8 mouse cellular contexts compared by ENCODE assay signal in genomic region chr9:56824900-56825299, GRCm38 (mm10). TPM values are rescaled to one million over a fixed set of nuclear protein-coding genes. Genes with fewer than 3 reads are reported as not detected.
DNase-seq lines count a peak whose midpoint lies in the region; ATAC-seq and TF ChIP-seq lines count a peak whose summit lies in the region.

No protein-coding gene starts in this region.

- H3K27ac ChIP-seq in thymus, adult 2 months (ENCODE audit: control insufficient read depth, insufficient read depth, low read length), result no peak overlapping the region
- no peak overlapping the region for H3K27ac ChIP-seq in embryonic facial prominence, embryonic 11.5 days (replicated peaks; ENCODE audit: low read depth, low read length)
- H3K27ac ChIP-seq in midbrain, embryonic 11.5 days (ENCODE audit: low read depth, low read length), result no peak overlapping the region
- H3K27ac ChIP-seq in liver, embryonic 12.5 days, result no peak overlapping the region

- no peak overlapping the region for H3K9ac ChIP-seq in embryonic facial prominence, embryonic 11.5 days (replicated peaks; ENCODE audit: low read length)
- no peak overlapping the region for H3K9ac ChIP-seq in midbrain, embryonic 11.5 days (ENCODE audit: low read length)
- no peak overlapping the region for H3K9ac ChIP-seq in liver, embryonic 12.5 days

- peak; percentile 24 for DNase-seq in gastrocnemius, postnatal 10 days
- DNase-seq in gastrocnemius, postnatal 25 days, result no peak
- DNase-seq in thymus, postnatal 25 days, result peak; percentile 7
- DNase-seq in thymus, adult 2 months, result no peak
- DNase-seq in embryonic facial prominence, embryonic 11.5 days (ENCODE audit: low spot score), result peak; percentile 64
- DNase-seq in midbrain, embryonic 11.5 days (ENCODE audit: low spot score, missing footprints), result peak; percentile 90

- no peak for ATAC-seq in embryonic facial prominence, embryonic 11.5 days (replicated peaks; ENCODE audit: insufficient number of reproducible peaks, low FRiP score, low TSS enrichment, low read depth)
- no peak for ATAC-seq in midbrain, embryonic 11.5 days (ENCODE audit: low FRiP score)
- ATAC-seq in inflammation-experienced regulatory T-cells, adult 6 months, result no peak
- no peak for ATAC-seq in liver, embryonic 12.5 days

- H3K36me3 ChIP-seq in thymus, adult 2 months (ENCODE audit: control insufficient read depth, insufficient read depth, low read length), result no peaks in the 10 kb centered on the region
- H3K36me3 ChIP-seq in embryonic facial prominence, embryonic 11.5 days (replicated peaks; ENCODE audit: control insufficient read depth, insufficient read depth, low read depth, low read length), result no peaks in the 10 kb centered on the region
- no peaks in the 10 kb centered on the region for H3K36me3 ChIP-seq in midbrain, embryonic 11.5 days (ENCODE audit: control insufficient read depth, insufficient read depth, low read length)
- H3K36me3 ChIP-seq in liver, embryonic 12.5 days, result no peaks in the 10 kb centered on the region

- H3K9me3 ChIP-seq in embryonic facial prominence, embryonic 11.5 days (replicated peaks; ENCODE audit: control insufficient read depth, low read length), result no peaks in the 10 kb centered on the region
- H3K9me3 ChIP-seq in midbrain, embryonic 11.5 days (ENCODE audit: control insufficient read depth, low read length), result no peaks in the 10 kb centered on the region
- no peaks in the 10 kb centered on the region for H3K9me3 ChIP-seq in liver, embryonic 12.5 days (replicated peaks)

- no peak for TF ChIP-seq POLR2A in thymus, adult 2 months (IDR thresholded peaks at IDR 0.05; ENCODE audit: control insufficient read depth, extremely low read depth, insufficient read depth, low read length, poor library complexity)

- no peak overlapping the region for H3K4me3 ChIP-seq in thymus, adult 2 months (ENCODE audit: control insufficient read depth, insufficient read depth, low read length)
- H3K4me3 ChIP-seq in embryonic facial prominence, embryonic 11.5 days (ENCODE audit: low read depth, low read length), result no peak overlapping the region
- no peak overlapping the region for H3K4me3 ChIP-seq in midbrain, embryonic 11.5 days (ENCODE audit: low read depth, low read length)
- H3K4me3 ChIP-seq in liver, embryonic 12.5 days, result no peak overlapping the region

- WGBS in thymus, adult 2 months, result 13% methylated on average over 3 of the region's 3 CpGs
- WGBS in embryonic facial prominence, embryonic 11.5 days, result 4% methylated on average over 3 of the region's 3 CpGs
- 12% methylated on average over 3 of the region's 3 CpGs for WGBS in midbrain, embryonic 11.5 days
- WGBS in liver, embryonic 12.5 days (ENCODE audit: insufficient replicate concordance), result 18% methylated on average over 3 of the region's 3 CpGs

- no peak for TF ChIP-seq CTCF in thymus, adult 2 months (IDR thresholded peaks at IDR 0.05; ENCODE audit: borderline replicate concordance, control insufficient read depth, extremely low read depth, insufficient read depth, low read length, poor library complexity)

- H3K4me1 ChIP-seq in thymus, adult 2 months (replicated peaks; ENCODE audit: control insufficient read depth, insufficient read depth, low read length), result no peaks in the 10 kb centered on the region
- peaks cover 4% of the 10 kb centered on the region for H3K4me1 ChIP-seq in embryonic facial prominence, embryonic 11.5 days (ENCODE audit: control insufficient read depth, insufficient read depth, low read length)
- H3K4me1 ChIP-seq in midbrain, embryonic 11.5 days (ENCODE audit: control insufficient read depth, insufficient read depth, low read length), result peaks cover 10% of the 10 kb centered on the region
- H3K4me1 ChIP-seq in liver, embryonic 12.5 days, result no peaks in the 10 kb centered on the region

- H3K27me3 ChIP-seq in thymus, adult 2 months (ENCODE audit: control insufficient read depth, insufficient read depth, low read length), result peaks cover 4% of the 10 kb centered on the region; the same call in 1 of the 2 replicates
- no peaks in the 10 kb centered on the region for H3K27me3 ChIP-seq in embryonic facial prominence, embryonic 11.5 days (ENCODE audit: control insufficient read depth, insufficient read depth, low read length)
- H3K27me3 ChIP-seq in midbrain, embryonic 11.5 days (ENCODE audit: control insufficient read depth, insufficient read depth, low read length), result no peaks in the 10 kb centered on the region
- peaks cover 44% of the 10 kb centered on the region for H3K27me3 ChIP-seq in liver, embryonic 12.5 days (replicated peaks)

- H3K4me2 ChIP-seq in embryonic facial prominence, embryonic 11.5 days (ENCODE audit: low read depth, low read length), result no peak overlapping the region
- H3K4me2 ChIP-seq in midbrain, embryonic 11.5 days, result no peak overlapping the region
- H3K4me2 ChIP-seq in liver, embryonic 12.5 days, result no peak overlapping the region

RNA-seq across cellular contexts. Expression of gene Lingo1, which starts 28.6 kb away (rescaled TPM):
- total RNA-seq in gastrocnemius, postnatal 10 days (2021), result 1 to 10 TPM; 2.0 to 2.6 TPM
- under 1 TPM; 0.21 to 0.41 TPM for total RNA-seq in gastrocnemius, postnatal 25 days (2021)
- 5.2 and 5.3 TPM in 2 replicates for polyA plus RNA-seq in thymus, adult 2 months (2012; rRNA removed)
- polyA plus RNA-seq in embryonic facial prominence, embryonic 11.5 days (2014; fragmentation: Nextera tagmentation; extraction: Ambion mirVana), result 3.9 and 4.0 TPM in 2 replicates
- 4.3 and 5.7 TPM in 2 replicates for polyA plus RNA-seq in midbrain, embryonic 11.5 days (2014; fragmentation: Nextera tagmentation; extraction: Ambion mirVana)
- not detected for polyA plus RNA-seq in inflammation-experienced regulatory T-cells, adult 6 months (2017; shearing (Covaris generic))
- 0.75 and 1.2 TPM in 2 replicates for polyA plus RNA-seq in liver, embryonic 12.5 days (2016; fragmentation: Nextera tagmentation; extraction: Ambion mirVana)

RNA-seq across cellular contexts. Expression of gene Odf3l1, which starts 39.6 kb away (rescaled TPM):
- total RNA-seq in gastrocnemius, postnatal 10 days (2021), result under 1 TPM; 0.72 to 0.82 TPM
- total RNA-seq in gastrocnemius, postnatal 25 days (2021), result under 1 TPM in 1 of 2 experiments, not detected in 1; 0.67 TPM
- 2.2 TPM in 2 replicates for polyA plus RNA-seq in thymus, adult 2 months (2012; rRNA removed)
- polyA plus RNA-seq in embryonic facial prominence, embryonic 11.5 days (2014; fragmentation: Nextera tagmentation; extraction: Ambion mirVana), result not detected in 2 replicates
- not detected in 2 replicates for polyA plus RNA-seq in midbrain, embryonic 11.5 days (2014; fragmentation: Nextera tagmentation; extraction: Ambion mirVana)
- not detected for polyA plus RNA-seq in inflammation-experienced regulatory T-cells, adult 6 months (2017; shearing (Covaris generic))
- not detected in 2 replicates for polyA plus RNA-seq in liver, embryonic 12.5 days (2016; fragmentation: Nextera tagmentation; extraction: Ambion mirVana)

RNA-seq across cellular contexts. Expression of gene Cspg4, which starts 39.9 kb away (rescaled TPM):
- 10 to 100 TPM; 22.0 to 31.7 TPM for total RNA-seq in gastrocnemius, postnatal 10 days (2021)
- total RNA-seq in gastrocnemius, postnatal 25 days (2021), result 1 to 10 TPM; 6.5 to 9.4 TPM
- polyA plus RNA-seq in thymus, adult 2 months (2012; rRNA removed), result 3.5 and 3.6 TPM in 2 replicates
- polyA plus RNA-seq in embryonic facial prominence, embryonic 11.5 days (2014; fragmentation: Nextera tagmentation; extraction: Ambion mirVana), result 2.0 and 2.4 TPM in 2 replicates
- polyA plus RNA-seq in midbrain, embryonic 11.5 days (2014; fragmentation: Nextera tagmentation; extraction: Ambion mirVana), result 1.1 and 1.4 TPM in 2 replicates
- not detected for polyA plus RNA-seq in inflammation-experienced regulatory T-cells, adult 6 months (2017; shearing (Covaris generic))
- polyA plus RNA-seq in liver, embryonic 12.5 days (2016; fragmentation: Nextera tagmentation; extraction: Ambion mirVana), result 0.62 and 0.63 TPM in 2 replicates

Comparison
In these comparisons a context has a peak if more than half of its experiments do, and no peak if none do; other contexts are left out.
1. DNase-seq: peak in gastrocnemius, postnatal 10 days (single experiment), thymus, postnatal 25 days (single experiment), embryonic facial prominence, embryonic 11.5 days (single experiment) and midbrain, embryonic 11.5 days (single experiment); none in gastrocnemius, postnatal 25 days (single experiment) and thymus, adult 2 months (single experiment).